Mouse (Mus musculus): Measurements from ENCODE around the gene Arhgef38. TPM values are rescaled to one million over a fixed set of nuclear protein-coding genes. Genes with fewer than 3 reads are reported as not detected.

The Arhgef38 gene
- polyA plus RNA-seq, 1 experiment, result not detected

DNA sequence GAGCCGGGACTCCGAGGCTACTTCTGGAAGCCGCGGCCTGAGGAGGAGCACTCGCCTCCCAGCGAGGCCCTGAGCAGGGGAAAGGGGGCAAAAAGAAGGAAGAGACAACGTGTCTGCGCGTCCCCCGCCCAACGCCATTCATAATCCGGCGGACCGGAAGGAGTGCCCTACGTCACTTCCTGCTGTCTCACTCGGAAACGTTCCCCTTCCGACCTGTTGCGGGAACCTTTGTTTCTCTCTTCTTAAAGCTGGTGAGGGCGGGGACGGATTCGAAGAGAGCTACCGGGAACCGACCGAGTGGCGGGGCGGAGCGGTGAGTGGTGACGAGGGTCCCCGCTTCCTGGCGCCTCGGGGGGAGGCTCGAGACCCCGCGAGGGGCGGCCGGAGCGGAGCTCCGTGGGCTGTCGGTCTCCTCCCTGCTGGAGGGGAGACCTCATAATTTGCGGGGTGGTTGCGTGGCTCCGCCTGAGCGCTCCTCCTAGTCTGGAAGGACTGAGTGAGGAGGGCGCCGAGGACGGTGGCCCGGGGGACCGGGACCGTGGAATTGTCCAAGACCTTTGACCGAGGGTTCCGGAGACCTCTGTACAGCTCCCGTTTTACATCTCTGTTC, 143.0 kb downstream of the Arhgef38 start, which contains the start of the genes Ints12 and Gstcd:
Gene Ints12, plus strand, starts transcription at position 177 of the 610 bp plus-strand sequence.
Gene Gstcd, minus strand, starts transcription at position 370 of the 610 bp plus-strand sequence.
- H3K4me1 ChIP-seq (ENCODE audit: control insufficient read depth, insufficient read depth, insufficient read length, low read length), result peaks cover 2% of the 10 kb centered on the region; the same call in 1 of the 2 replicates
- peak within 1 kb of the TSS; percentile 83 for H3K27ac ChIP-seq (replicated peaks; ENCODE audit: low read depth, low read length)
- peak within 1 kb of the TSS; percentile 88 for H3K4me3 ChIP-seq (ENCODE audit: insufficient read depth, low read depth, low read length)

DNA sequence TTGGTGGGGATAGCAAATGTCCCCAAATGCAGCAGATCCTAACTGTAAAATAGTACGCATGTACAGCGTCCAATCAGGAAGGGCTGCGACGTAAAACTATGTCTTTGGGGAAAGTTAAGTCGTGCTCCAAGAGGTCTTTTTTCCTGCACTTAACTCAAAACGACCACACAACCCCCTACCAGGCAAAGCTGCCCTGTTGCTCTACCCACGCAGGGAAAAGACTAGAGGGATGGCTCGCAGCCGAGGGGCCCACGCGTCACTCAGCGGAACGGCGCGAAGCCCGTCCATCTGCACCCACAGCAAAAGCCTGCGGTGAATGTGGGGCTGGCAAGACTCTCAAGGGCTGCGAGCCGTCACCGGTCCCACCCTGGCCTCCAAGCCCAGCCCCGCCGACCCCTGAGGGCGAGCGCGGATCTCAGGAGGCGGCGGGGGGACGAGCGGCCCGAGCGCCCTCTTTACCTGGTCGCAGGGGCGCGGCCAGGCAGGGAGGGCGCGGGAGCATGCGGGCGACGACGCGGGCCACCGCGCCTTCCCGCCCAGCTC, 143.6 kb downstream of the Arhgef38 start:
- Histone ChIP-seq H3K4me3 (ENCODE audit: insufficient read depth, low read depth, low read length) (peak overlapping the region; percentile 88), H3K4me1 (ENCODE audit: control insufficient read depth, insufficient read depth, insufficient read length, low read length) (peaks cover 2% of the 10 kb centered on the region; the same call in 1 of the 2 replicates), H3K27ac (replicated peaks; ENCODE audit: low read depth, low read length) (peak overlapping the region; percentile 46; the same call in 1 of the 2 replicates)

DNA sequence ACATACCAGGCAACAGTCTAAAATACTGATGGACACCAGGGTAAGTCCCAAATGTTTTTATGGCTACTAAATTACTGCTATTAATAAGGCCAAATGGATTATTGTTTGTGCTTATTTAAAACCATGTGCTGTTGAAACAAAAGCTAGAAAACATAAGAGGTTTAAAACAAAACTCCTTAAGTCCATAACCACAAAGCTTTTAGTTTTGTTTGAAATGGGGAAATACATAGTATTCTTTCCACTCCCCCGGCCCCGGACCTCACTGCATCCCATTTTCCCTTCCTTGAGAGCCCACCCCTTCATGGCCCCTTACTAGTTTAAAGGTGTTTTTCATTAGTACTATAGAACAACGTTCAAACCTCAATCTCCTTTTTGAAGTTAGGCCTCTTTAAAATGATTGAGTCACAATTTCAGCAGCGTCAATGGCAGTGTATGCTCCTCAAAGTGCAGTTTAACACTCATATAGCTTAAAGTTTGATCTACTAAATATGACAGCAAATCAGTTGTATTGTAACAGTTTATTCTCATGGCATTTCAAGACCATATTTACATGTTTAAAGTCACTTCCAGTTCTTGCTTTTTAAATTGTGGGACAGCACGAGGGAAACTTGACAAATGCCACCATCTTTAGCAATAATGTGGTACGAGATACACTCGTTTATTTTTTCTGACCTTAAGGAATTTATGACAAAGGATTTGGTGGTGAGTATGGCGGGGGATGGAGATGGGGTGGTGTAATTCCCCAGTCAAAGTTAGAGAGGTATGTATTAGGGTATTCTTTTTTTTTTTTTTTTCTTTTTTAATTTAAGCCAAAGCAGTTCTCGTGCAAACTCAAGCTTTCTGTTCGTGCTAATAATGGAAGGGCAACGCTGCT, 144.3 kb downstream of the Arhgef38 start:
- H3K4me1 ChIP-seq (ENCODE audit: control insufficient read depth, insufficient read depth, insufficient read length, low read length), result peaks cover 2% of the 10 kb centered on the region; the same call in 1 of the 2 replicates
- H3K27ac ChIP-seq (replicated peaks; ENCODE audit: low read depth, low read length), result no peak overlapping the region
- H3K4me3 ChIP-seq (ENCODE audit: insufficient read depth, low read depth, low read length), result peak overlapping the region; percentile 88

- Histone ChIP-seq H3K4me1 (ENCODE audit: control insufficient read depth, insufficient read depth, insufficient read length, low read length) (no peaks in the 10 kb centered on the region), H3K27ac (replicated peaks; ENCODE audit: low read depth, low read length) (no peak overlapping the region), H3K4me3 (ENCODE audit: insufficient read depth, low read depth, low read length) (no peak overlapping the region)
Observed at GRCm38 (mm10) chr3:133085858-133086257, 148.9 kb downstream of the Arhgef38 start.

DNA sequence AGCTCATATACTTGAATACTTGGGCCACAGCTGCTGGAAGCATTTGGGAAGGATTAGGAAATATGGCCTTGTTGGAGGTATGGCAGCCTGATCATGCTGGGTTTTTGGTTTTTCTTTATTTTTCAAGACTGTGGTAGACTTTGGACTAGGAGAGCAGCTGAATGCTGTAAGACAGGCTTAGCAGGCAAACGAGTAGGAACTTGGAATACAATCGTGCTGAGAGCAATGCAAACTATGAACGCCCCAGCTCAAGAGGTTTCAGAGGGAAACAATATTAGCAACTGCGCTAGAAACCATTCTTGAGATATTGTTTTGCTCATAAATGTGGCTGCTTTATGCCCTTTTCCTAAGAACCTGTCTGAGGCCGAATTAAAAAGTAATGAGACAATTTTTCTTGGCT, 152.0 kb downstream of the Arhgef38 start:
- H3K27ac ChIP-seq (replicated peaks; ENCODE audit: low read depth, low read length), result no peak overlapping the region
- no peak overlapping the region for H3K4me3 ChIP-seq (ENCODE audit: insufficient read depth, low read depth, low read length)
- H3K4me1 ChIP-seq (ENCODE audit: control insufficient read depth, insufficient read depth, insufficient read length, low read length), result no peaks in the 10 kb centered on the region

GRCm38 (mm10) chr3:133075560-133075959, 159.2 kb downstream of the Arhgef38 start:
- Histone ChIP-seq H3K27ac (replicated peaks; ENCODE audit: low read depth, low read length) (no peak overlapping the region), H3K4me3 (ENCODE audit: insufficient read depth, low read depth, low read length) (no peak overlapping the region), H3K4me1 (ENCODE audit: control insufficient read depth, insufficient read depth, insufficient read length, low read length) (no peaks in the 10 kb centered on the region)

Other genes with a start within 250 kb of the Arhgef38 start
- gene Ints12, start 143.1 kb downstream of the Arhgef38 start, polyA plus RNA-seq (2012; ENCODE audit: insufficient read depth, insufficient read length, missing spikeins), result 5.9 and 6.3 TPM in 2 replicates
- 2.7 and 2.8 TPM in 2 replicates for gene Gstcd, start 142.9 kb downstream of the Arhgef38 start, polyA plus RNA-seq (2012; ENCODE audit: insufficient read depth, insufficient read length, missing spikeins)
- 161 and 166 TPM in 2 replicates for gene Ppa2, start 75.2 kb upstream of the Arhgef38 start, polyA plus RNA-seq (2012; ENCODE audit: insufficient read depth, insufficient read length, missing spikeins)